Mouse (Mus musculus) CD4-positive naive resting alpha-beta T cell, adult 57 days (primary cell): Measurements from ENCODE around the gene Efcab2. TPM values are rescaled to one million over a fixed set of nuclear protein-coding genes. Genes with fewer than 3 reads are reported as not detected.

Source experiments
- total RNA-seq: library from RNA; stranded (reverse); gene quantifications from one replicate; pipeline ENCODE4 v1.2.4, GENCODE M21; 2023

Gene Efcab2
- 3.2 TPM for total RNA-seq

GRCm38 (mm10) chr1:178405951-178406711 is at the start of gene Efcab2:
Gene Efcab2, plus strand, starts transcription at chr1:178406085.

GRCm38 (mm10) chr1:178528431-178529351 is 122.8 kb downstream of the Efcab2 start, which contains the start of gene Kif26b:
Gene Kif26b, plus strand, starts transcription at chr1:178529125.

Other genes starting within 250 kb of the Efcab2 start
- 17.9 TPM for gene Desi2, start 218.7 kb upstream of the Efcab2 start, total RNA-seq
- gene Cox20, start 87.0 kb upstream of the Efcab2 start, total RNA-seq: 47.3 TPM
- 722 TPM for gene Hnrnpu, start 68.3 kb upstream of the Efcab2 start, total RNA-seq
- gene Kif26b, start 123.0 kb downstream of the Efcab2 start, total RNA-seq: not detected